Mouse (Mus musculus) kidney, postnatal 0 days (tissue): Measurements from ENCODE around the gene Mthfsl. TPM values are rescaled to one million over a fixed set of nuclear protein-coding genes. Genes with fewer than 3 reads are reported as not detected.

Experiments used
- polyA plus RNA-seq: library from polyadenylated mRNA; unstranded; fragments of >200 nt; fragmentation: Nextera tagmentation; extraction: Ambion mirVana; gene quantifications from 2 replicates; pipeline ENCODE4 v1.2.1, GENCODE M21; 2015

Mthfsl gene
- polyA plus RNA-seq, 1 experiment from 2014 or later, result 66.3 TPM

Other genes starting within 250 kb of the Mthfsl start
- 73.8 and 84.0 TPM in 2 replicates for gene Syncrip, start 237.7 kb downstream of the Mthfsl start, polyA plus RNA-seq
- gene Zfp949, start 172.3 kb downstream of the Mthfsl start, polyA plus RNA-seq, result 9.0 and 9.7 TPM in 2 replicates
- 0.15 TPM in 1 of 2 replicates, not detected in the other for gene Trim43a, start 139.4 kb downstream of the Mthfsl start, polyA plus RNA-seq
- gene Bcl2a1d, start 11.6 kb upstream of the Mthfsl start, polyA plus RNA-seq, result 0.41 and 0.51 TPM in 2 replicates
- 0.08 and 0.13 TPM in 2 replicates for gene Trim43c, start 118.9 kb upstream of the Mthfsl start, polyA plus RNA-seq
- gene Bcl2a1a, start 236.6 kb upstream of the Mthfsl start, polyA plus RNA-seq, result 0.37 and 0.50 TPM in 2 replicates